Mouse (Mus musculus) T-helper 2 cell (primary cell): ENCODE measurements around the gene Zfp672.

Experiments
- in situ Hi-C: fragments of 300-600 bp; cut with MboI, MseI; formaldehyde crosslinking; loops from one replicate; pipeline ENCODE4 v1.15.1; 2025; ENCODE audit warnings: high pct_unique_total_duplicates

The Zfp672 gene

DNA sequence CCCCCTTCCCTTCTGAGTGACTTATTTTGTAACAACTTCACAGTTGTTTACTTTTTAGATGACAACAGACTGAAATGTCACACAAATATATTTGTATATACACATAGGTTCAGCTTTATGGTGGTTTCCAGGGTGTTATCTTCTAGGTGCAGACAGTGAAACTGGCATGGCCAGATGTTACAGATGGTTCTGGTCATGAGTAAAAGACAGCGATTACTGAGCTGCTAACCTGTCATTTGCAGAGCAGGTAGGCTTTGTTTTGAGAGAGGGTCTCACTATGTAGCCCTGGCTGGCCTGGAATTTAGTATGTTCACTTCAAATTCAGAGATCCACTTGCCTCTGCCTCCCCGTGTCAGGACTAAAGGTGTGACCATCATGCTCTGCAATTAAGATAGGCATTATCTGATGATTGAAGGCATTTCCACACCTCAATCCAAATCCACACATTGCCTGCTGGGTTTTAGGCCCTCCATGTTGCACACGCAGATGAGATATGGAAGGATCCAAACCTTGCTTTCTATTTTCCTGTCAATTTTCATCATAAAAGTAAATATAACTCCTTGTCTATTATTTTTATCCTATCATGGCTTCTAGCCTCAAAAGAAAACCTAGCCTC, 5.4 kb downstream of the Zfp672 start:
- in situ Hi-C loops = loop anchor here (25.0 kb wide), 1 partner anchor 362 kb away; no protein-coding TSS in a partner anchor

DNA sequence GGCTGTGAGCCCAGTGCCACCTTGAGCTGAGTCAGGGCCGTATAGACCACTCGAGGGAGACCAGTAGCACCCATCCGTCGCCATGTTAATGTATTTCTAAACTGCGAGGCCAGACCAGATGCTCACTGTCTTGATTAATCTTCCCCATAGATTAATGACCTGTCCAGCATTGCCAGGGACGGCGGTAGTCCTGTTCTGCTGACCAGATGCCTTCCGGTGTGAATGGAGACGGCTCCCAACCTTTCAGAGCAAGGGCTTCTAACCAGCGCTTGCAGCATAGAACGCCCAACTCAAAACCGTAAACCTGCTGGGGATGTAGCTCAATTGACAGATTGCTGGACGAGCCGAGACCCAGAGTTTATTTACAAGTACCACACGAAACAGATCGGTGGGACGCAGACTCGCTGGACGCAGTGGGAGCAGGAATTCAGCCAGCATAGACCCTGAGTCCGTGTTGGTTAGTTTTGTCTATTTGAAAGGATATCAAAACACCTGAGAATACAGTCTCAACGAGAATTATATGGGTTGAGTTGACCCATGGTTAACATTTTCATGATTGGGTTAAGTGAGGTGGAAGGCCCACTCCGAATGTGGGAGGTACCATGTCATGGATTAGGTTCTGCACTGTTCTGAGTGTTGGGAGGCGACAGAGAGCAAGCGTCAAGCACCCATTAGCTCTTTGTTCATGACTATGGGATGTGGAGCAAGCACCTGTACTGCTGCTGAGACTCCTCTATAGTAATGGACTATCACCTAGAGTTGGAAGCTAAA, 6.4 kb downstream of the Zfp672 start:
- in situ Hi-C loops = loop anchor here (25.0 kb wide), 1 partner anchor 361 kb away; no protein-coding TSS in a partner anchor

GRCm38 (mm10) chr11:58322824-58323569, 7.1 kb downstream of the Zfp672 start:
- in situ Hi-C loops = loop anchor here (25.0 kb wide), 1 partner anchor 361 kb away; no protein-coding TSS in a partner anchor

- in situ Hi-C loops = loop anchor here (25.0 kb wide), 1 partner anchor 355 kb away; no protein-coding TSS in a partner anchor
Measured at GRCm38 (mm10) chr11:58316768-58317390, 13.3 kb downstream of the Zfp672 start.

DNA sequence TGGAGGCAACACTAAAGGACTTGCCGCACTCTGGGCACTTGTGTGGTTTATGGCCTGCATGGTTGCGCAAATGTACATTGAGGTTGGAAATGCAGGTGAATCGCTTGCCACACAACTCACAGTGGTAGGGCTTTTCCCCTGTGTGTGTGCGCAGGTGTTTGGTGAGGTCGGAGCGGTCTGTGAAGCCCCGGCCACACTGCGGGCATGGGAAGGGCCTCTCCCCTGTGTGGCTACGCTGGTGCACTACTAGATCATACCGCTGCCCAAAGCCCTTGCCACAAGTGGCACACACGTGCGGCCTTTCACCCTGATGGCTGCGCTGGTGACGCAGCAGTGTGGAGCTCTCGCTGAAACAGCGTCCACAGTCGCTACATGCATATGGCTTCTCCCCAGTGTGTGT, 13.8 kb downstream of the Zfp672 start:
- in situ Hi-C loops = loop anchor here (25.0 kb wide), 1 partner anchor 354 kb away; no protein-coding TSS in a partner anchor

GRCm38 (mm10) chr11:58315536-58316168, 14.5 kb downstream of the Zfp672 start:
- in situ Hi-C loops = loop anchor here (25.0 kb wide), 1 partner anchor 353 kb away; no protein-coding TSS in a partner anchor

GRCm38 (mm10) chr11:58314069-58314468, 16.1 kb downstream of the Zfp672 start:
- in situ Hi-C loops = loop anchor here (25.0 kb wide), 1 partner anchor 352 kb away; no protein-coding TSS in a partner anchor

DNA sequence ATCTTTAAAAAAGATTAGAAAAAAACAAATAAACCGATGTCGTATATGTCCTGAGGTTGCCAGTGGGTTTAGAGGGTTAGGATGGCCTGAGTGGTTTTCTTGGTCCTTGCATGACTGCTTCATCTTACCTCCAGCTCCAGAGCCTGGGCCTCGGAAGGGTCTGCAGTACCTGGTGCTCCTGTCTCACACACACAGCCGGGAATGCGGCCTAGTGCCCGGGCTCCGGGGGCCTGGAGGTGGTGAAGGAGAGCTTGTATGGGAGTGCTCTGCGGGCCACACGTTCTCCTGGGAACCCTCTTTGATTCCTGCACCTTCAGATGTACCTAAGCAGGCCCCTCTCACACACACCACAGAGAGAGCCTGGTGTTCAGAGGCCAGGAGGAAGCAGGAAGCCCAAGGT, 21.5 kb downstream of the Zfp672 start:
- in situ Hi-C loops = loop anchor here (25.0 kb wide), 1 partner anchor 346 kb away; no protein-coding TSS in a partner anchor

DNA sequence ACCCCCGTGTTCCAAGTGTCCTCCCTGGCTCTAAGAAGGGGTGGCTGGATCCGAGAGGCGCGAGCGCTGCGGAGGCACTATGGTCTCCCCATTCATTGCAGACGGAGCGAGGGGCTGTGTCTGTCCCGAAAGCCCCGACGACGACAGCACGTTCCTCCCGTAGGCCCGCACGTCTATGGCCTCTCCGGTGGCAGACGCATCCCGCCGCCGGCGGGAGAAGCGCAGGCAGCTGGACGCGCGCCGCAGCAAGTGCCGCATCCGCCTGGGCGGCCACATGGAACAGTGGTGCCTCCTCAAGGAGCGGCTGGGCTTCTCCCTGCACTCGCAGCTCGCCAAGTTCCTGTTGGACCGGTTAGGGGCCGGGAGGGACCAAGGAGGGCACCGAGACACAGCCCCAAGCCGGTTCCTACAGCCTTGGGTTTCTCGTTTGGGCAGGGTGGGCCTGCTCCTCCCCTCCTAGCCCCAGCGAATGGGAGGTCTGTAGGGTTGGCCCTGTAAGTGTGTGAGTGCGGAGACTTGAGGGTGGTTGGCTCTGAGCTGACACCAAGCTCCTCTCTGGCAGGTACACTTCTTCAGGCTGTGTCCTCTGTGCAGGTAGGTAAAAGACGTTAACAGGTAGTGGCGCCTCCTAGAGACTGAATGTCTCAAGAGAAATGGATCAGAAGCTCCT, 22.6 kb downstream of the Zfp672 start:
- in situ Hi-C loops = loop anchor here (25.0 kb wide), 1 partner anchor 345 kb away; no protein-coding TSS in a partner anchor

DNA sequence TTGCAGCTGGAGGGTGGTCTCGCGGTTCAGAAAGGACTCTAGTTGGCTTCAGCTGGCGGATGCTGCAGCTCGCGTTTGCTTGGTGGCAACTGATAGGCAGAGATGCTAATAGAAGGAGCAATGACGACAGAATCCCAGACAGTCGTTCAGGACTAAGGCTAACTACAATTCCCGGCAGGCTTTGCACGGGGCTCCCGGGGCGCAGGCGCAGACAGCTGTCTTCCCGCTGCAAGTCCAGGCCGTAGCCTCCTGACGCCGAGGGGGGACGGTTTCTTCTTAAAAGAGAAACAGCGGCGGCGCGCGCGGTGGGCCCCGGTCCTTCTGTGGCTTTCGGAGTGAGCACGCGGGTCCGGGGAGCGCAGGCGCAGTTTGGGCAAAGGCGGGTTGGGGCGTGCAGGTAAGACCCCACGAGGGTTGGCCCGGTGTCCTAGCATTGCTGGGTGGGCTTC, 23.3 kb downstream of the Zfp672 start, which contains the start of gene Zfp692:
Gene Zfp692, plus strand, starts transcription at position 210 of the 449 bp plus-strand sequence.
- in situ Hi-C loops = loop anchor here (25.0 kb wide), 1 partner anchor 345 kb away; no protein-coding TSS in a partner anchor

GRCm38 (mm10) chr11:58305299-58305698, 24.8 kb downstream of the Zfp672 start:
- in situ Hi-C loops = loop anchor here (25.0 kb wide), 1 partner anchor 343 kb away; no protein-coding TSS in a partner anchor

- in situ Hi-C loops = loop anchor here (5.0 to 25.0 kb wide), 2 partner anchors 131 to 341 kb away; partner anchors contain the start of gene Mrpl22
Measured at GRCm38 (mm10) chr11:58303594-58303993, 26.5 kb downstream of the Zfp672 start.

DNA sequence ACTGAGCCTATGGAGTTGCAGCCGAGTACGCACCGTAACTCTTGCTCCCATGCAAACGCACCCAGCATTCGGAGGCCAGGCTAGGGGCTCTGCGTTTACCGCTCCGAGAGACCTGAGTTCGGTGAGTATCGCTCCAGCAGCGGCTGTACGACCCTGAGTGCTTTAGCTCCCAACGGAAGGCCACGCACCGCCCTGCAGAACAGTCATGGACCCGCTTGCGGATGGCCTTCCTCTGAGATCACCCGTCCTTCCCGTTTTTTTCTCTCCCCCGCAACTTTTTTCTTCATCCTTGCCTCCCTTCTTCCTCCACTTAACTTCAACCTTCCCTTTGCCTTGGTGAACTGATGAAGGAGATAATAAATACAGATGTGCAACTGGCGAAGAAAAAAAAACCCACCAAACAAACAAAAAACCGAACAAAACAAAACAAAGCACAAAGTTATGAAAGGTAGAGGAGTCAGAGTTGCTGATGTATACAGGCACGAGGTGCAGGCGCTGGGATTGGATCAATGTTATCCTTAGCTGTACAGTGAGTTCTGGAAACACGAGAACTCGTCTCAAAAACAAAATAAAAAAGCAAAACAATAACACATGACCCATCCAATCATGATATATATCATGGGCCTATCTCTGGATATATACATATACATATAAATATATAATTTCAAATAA, 27.2 kb downstream of the Zfp672 start:
- in situ Hi-C loops = loop anchor here (5.0 to 25.0 kb wide), 2 partner anchors 131 to 341 kb away; partner anchors contain the start of gene Mrpl22

- in situ Hi-C loops = loop anchor here (5.0 to 25.0 kb wide), 2 partner anchors 130 to 340 kb away; partner anchors contain the start of gene Mrpl22
Measured at GRCm38 (mm10) chr11:58301837-58302754, 28.0 kb downstream of the Zfp672 start.

- in situ Hi-C loops = loop anchor here (5.0 to 25.0 kb wide), 2 partner anchors 129 to 339 kb away; partner anchors contain the start of gene Mrpl22
Measured at GRCm38 (mm10) chr11:58301057-58301456, 29.1 kb downstream of the Zfp672 start.

DNA sequence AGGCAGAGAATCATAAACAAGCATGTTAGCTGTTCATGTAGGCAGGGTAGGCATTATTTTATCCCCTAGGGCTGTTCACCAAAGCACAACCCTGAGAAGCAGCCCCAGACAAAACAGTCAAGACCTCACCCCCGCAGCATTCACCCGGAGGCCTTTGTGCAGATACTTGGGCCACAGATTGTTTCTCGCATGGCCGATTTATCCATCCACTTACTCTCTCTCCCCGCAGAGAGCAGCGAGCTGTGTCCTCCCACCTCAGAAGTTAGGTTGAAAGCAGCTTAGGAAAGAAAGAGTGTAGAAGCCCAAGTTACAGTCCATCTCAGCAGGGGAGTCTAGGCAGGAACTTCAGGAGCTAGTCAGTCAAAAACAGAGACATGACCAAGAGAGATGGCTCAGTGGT, 32.7 kb downstream of the Zfp672 start:
- in situ Hi-C loops = no loop called here

GRCm38 (mm10) chr11:58292791-58293190, 37.3 kb downstream of the Zfp672 start:
- in situ Hi-C loops = no loop called here

DNA sequence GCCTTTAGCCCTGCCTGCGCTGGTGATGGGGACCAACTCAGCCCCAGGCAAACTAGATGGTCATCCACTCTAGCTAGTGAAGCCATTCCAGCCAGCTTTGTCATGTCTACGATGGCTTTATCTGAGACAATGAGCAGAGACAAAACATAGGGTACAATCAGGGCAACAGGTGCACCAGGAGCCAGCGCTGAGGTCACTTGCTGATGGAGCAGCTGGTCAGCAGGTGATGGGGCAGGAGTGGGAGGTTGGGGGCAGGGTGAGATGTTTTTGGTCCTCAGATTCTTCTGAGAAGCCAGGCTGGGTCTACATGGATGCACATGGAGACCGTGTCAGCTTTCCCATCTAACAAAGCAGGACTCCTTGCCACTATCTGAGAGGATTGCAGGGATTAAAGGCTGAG, 39.3 kb downstream of the Zfp672 start:
- in situ Hi-C loops = no loop called here
